Mouse (Mus musculus): ENCODE data around the gene Atf6. TPM values are rescaled to one million over a fixed set of nuclear protein-coding genes. Genes with fewer than 3 reads are reported as not detected.

Atf6 gene
- polyA plus RNA-seq (2015; fragmentation: Nextera tagmentation; extraction: Ambion mirVana): 5.9 TPM in 2 replicates

GRCm38 (mm10) chr1:170867691-170868105 is at the start of gene Atf6:
Atf6 (minus strand) TSS chr1:170867771.

GRCm38 (mm10) chr1:170912891-170913615 is 45.5 kb upstream of the Atf6 start, which contains the start of gene Fcrlb:
Fcrlb (minus strand) TSS chr1:170912941.

GRCm38 (mm10) chr1:170884978-170885561 is 17.5 kb upstream of the Atf6 start, which contains the start of the genes Gm26620 and Dusp12:
Gm26620 (plus strand) TSS chr1:170885065.
Dusp12 (minus strand) TSS chr1:170885540.

Other genes with a start within 250 kb of the Atf6 start
- gene Olfml2b, start 223.2 kb downstream of the Atf6 start, polyA plus RNA-seq (2015; fragmentation: Nextera tagmentation; extraction: Ambion mirVana): 5.9 and 7.7 TPM in 2 replicates
- gene Gm26620, start 17.3 kb upstream of the Atf6 start, polyA plus RNA-seq (2015; fragmentation: Nextera tagmentation; extraction: Ambion mirVana): 1.1 and 1.3 TPM in 2 replicates
- gene Dusp12, start 17.8 kb upstream of the Atf6 start, polyA plus RNA-seq (2015; fragmentation: Nextera tagmentation; extraction: Ambion mirVana): 15.3 and 16.8 TPM in 2 replicates
- 0.16 and 0.28 TPM in 2 replicates for gene Fcrlb, start 45.2 kb upstream of the Atf6 start, polyA plus RNA-seq (2015; fragmentation: Nextera tagmentation; extraction: Ambion mirVana)
- 7.2 and 7.9 TPM in 2 replicates for gene Fcrla, start 59.8 kb upstream of the Atf6 start, polyA plus RNA-seq (2015; fragmentation: Nextera tagmentation; extraction: Ambion mirVana)
- gene Fcgr2b, start 108.8 kb upstream of the Atf6 start, polyA plus RNA-seq (2015; fragmentation: Nextera tagmentation; extraction: Ambion mirVana): 8.8 and 14.5 TPM in 2 replicates
- gene Fcgr4, start 151.1 kb upstream of the Atf6 start, polyA plus RNA-seq (2015; fragmentation: Nextera tagmentation; extraction: Ambion mirVana): 10.4 and 13.2 TPM in 2 replicates
- 54.2 and 78.2 TPM in 2 replicates for gene Fcgr3, start 197.2 kb upstream of the Atf6 start, polyA plus RNA-seq (2015; fragmentation: Nextera tagmentation; extraction: Ambion mirVana)
- 1.5 and 2.0 TPM in 2 replicates for gene Cfap126, start 246.1 kb upstream of the Atf6 start, polyA plus RNA-seq (2015; fragmentation: Nextera tagmentation; extraction: Ambion mirVana)